Mouse (Mus musculus): ENCODE measurements around the gene Cenpt.

Gene Cenpt

DNA sequence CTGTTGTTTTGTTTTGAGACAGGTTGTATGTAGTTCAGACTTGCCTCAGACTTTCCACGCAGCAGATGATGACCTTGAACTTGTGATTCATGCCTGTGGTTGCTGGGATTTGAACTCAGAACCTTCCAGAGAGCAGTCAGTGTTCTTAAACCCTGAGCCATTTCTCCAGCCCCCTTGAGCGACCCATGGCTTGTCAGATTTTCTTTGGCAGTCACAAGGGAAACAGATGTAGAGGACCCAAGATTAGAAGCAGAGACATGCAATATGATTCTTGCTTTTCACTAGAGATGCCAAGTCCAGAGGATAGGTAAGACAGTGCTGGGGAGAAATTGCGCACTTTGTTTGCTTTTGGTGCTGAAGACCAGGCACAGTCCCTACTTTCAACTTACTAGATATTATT is at the start of gene Cenpt:
Gene Cenpt, minus strand, starts transcription at position 101 of the 400 bp plus-strand sequence.
- in situ Hi-C loops (cut with MboI, MseI), result no loop called here

GRCm38 (mm10) chr8:105900941-105901616 is 48.0 kb upstream of the Cenpt start:
- in situ Hi-C loops (cut with MboI, MseI), result no loop called here

DNA sequence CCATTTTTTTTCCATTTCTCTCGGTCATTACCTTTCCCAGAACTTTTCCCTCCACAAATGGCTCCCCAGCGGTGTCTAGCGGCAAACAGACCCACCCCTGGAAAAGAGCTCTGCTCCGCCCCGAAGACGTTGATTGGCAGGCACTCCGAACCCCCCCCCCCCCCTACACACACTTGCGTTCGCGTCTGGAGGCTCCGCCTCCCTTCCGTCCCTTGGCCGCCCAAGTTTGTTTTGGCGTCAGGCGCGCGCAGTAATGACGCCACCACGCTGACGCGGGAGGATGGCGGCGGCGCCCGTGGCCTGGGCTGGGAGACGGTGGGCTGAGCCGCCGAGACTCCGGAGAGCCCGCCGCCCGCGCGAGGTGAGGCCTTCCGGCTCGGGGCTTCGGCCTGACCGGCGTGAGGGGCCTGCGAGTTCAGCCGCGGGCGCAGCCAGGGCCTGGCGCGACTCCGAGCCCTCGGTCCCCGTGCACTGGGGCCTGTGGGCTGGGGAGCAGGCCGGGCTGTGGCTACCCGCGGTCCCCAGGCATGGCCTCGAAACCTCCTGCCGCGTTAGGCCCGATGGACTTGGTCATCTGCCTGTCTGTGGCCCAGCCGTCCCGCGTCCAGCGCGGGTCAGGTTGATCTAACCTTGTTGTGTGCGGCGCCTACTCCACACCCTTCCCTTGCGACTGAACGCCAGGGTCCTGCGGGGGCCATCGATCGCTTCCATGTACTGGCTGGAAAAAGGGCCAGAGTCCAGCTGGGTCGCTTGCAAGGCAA is 47.3 kb upstream of the Cenpt start, which contains the start of gene Pskh1:
Gene Pskh1, plus strand, starts transcription at position 262 of the 761 bp plus-strand sequence.
- in situ Hi-C loops (cut with MboI, MseI), result no loop called here

DNA sequence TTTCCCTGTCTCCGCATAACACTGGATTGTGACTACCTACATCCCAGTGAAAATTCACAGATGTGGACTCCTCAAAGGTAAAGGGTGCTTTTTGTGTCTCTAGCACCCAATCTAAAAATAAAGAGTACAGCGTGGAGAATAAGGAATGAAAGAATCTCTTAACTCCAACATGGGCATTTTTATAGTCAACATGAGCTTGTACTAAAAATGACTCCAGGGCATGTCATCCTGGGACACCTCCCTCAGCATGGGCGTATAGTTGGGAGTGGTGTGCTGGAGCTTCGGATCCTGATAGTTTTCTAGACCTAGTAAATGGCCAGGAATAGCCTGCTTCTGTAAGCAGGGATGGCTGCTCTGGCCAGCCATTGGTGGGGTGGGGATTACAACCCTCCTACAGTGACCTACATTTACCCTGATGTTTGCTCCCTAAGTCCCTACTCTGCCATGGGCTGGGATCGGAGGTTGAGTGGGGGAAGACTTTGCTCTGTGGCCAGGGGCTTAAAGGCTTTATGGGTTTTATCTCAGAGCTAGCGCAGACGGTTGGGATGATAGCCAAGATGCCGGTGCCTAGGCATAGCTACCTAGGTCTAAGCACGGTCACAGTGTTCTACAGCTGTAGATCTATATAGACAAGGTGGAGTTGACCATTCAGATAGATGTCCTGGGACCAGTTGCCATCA is 44.9 kb upstream of the Cenpt start:
- in situ Hi-C loops (cut with MboI, MseI), result no loop called here

- in situ Hi-C loops (cut with MboI, MseI), result no loop called here
These were observed 40.3 kb upstream of the Cenpt start, which contains the start of gene Nrn1l for GRCm38 (mm10) chr8:105893339-105893738. Nrn1l (plus strand) TSS chr8:105893567.

GRCm38 (mm10) chr8:105892432-105892831 is 39.4 kb upstream of the Cenpt start:
- in situ Hi-C loops (cut with MboI, MseI), result no loop called here

DNA sequence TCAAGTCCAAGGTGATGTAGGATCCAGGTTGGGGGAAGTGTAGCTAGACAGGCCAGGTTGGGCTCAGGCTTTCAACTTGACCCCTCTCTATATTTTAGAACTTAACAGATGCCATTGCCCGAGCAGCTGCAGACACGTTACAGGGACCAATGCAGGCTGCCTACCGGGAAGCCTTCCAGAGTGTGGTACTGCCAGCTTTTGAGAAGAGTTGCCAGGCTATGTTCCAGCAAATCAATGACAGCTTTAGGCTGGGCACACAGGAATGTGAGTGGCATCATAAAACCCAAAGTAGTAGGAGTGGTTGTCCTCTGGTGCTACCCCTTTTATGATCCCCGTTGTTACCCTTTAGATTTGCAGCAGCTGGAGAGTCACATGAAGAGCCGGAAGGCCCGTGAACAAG is 37.8 kb upstream of the Cenpt start:
- in situ Hi-C loops (cut with MboI, MseI), result no loop called here

DNA sequence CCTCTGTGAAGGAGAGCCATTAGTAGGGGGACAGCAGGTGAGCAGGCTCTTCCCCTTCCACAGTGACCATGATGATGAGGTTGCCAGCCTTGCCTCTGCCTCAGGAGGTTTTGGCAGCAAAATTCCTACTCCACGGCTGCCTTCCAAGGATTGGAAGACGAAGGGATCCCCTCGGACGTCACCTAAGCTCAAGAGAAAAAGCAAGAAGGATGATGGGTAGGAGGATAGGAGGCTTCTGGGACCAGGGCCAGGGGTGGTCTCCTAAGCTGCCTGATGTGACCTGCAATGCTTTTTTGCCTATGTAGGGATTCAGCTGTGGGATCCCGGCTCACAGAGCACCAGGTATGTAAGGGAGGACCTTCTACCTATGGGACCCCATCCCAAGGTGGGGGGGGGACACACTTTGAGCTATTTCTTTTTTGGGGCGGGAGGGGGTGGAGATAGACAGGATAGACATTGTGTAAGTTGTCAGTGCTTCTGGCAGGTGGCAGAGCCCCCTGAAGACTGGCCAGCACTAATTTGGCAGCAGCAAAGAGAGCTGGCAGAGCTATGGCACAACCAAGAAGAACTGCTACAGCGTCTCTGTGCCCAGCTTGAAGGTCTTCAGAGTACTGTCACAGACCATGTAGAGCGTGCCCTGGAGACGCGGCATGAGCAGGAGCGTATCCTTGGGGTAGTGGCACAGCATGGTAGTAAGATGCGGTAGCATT is 36.8 kb upstream of the Cenpt start:
- in situ Hi-C loops (cut with MboI, MseI), result loop anchor here (10.0 kb wide), 1 partner anchor 45 kb away; the partner anchor contains the start of genes Ctrl and Psmb10

DNA sequence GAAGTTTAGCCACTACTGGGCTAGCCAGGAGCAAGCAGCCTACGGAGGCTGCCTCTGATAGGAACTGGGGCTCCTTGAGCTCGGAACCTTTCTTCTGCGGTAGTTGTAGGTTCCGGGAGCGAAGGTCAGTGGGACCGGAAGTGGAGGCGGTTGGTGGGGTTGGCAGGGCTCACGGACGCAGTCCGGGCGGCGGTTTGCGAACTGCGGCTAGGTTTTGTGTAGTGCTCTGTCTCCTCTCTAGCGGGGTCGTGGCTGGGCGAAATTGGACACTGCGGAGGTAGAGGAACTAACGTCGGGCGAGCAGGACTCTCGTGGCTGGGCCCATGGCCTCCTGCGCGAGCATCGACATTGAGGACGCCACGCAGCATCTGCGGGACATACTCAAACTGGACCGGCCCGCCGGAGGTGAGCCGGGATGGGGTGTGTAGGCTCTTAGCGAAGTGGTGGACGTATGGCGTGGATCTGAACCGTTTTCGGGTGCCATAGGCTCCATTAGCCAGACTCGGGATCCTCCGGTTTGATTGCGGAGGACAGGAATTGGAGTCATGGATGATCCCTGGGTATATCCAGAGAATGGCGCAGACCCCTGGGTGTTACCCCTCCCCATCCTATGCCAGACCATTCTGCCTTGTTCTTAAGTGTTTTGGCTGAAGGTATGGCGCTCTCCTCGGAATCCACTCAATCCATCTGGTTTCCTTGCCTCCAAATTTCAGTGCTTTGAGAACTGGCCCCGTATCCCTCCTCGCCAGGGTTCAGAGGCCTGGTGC is 27.9 kb upstream of the Cenpt start, which contains the start of gene Edc4:
Gene Edc4, plus strand, starts transcription at position 128 of the 767 bp plus-strand sequence.
- in situ Hi-C loops (cut with MboI, MseI), result loop anchor here (10.0 kb wide), 1 partner anchor 54 kb away; the partner anchor contains the start of genes Ctrl and Psmb10

DNA sequence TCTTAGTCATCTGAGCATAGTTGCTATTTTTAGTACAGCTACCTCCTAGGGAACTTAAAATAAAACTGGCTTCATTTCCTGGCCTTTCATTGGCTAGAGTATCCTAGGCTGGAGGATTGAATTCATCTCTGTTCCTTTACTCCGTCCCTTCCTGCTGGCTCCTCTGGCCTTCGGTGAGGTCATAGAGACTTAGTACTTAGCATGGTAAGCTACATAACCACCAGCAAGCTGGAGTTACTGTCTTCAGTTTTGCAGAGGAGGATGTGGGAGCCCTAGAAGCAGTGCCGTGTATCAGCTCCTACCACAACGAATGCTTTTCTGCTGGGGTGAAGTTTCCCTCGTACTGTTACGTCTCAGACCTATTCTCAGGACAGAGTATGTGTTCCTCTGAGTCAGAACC is 21.2 kb upstream of the Cenpt start:
- in situ Hi-C loops (cut with MboI, MseI), result no loop called here

DNA sequence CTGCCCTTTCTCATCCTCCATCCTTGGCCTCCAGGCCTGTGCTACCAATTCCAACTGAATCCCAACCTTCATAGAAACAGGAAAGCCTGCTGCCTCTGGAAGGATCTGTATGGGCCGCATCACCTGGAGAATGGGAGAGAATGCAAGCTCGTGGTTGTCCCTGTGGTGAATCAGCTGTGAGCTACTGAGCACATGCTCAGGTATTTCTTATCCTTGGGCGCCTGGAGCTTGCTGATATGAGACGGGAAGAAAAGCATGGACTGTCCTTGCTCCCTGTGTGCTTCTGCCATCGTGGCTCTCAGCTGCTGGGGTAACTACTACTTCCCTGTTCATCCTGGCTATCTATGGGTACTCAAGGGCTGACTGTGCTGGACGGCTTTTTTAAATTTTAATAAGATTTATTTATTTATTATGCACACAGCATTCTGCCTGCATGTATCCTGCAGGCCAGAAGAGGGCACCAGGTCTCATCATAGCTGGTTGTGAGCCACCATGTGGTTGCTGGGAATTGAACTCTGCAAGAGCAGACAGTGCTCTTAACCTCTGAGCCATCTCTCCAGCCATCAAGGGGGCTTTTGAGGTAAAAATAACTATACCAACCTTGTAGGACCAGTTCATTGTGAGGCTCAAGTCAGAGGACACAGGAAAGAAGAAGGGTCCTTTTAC is 13.4 kb upstream of the Cenpt start:
- in situ Hi-C loops (cut with MboI, MseI), result no loop called here

DNA sequence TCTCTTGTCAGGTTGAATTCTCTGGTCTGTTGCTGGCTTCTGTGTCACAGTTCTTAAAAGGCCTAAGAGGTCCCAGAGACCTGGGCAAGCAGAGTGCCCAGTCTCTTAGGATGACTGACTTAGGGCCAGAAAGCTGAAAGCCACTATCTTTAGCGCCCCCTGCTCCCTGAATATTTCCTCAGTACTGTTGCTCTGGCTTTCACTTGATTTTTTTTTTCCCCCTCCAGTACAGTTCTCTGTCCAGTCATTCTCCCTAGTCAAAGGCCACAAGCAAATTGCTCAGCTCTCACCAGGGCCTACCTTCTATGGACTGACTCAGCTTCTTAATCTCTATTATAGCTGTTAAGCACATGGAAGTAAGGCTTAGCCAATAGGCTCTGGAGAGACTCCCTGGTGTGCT is 8.9 kb upstream of the Cenpt start:
- in situ Hi-C loops (cut with MboI, MseI), result loop anchor here (5.0 kb wide), 1 partner anchor 35 kb away; the partner anchor contains the start of genes Ranbp10 and Tsnaxip1

DNA sequence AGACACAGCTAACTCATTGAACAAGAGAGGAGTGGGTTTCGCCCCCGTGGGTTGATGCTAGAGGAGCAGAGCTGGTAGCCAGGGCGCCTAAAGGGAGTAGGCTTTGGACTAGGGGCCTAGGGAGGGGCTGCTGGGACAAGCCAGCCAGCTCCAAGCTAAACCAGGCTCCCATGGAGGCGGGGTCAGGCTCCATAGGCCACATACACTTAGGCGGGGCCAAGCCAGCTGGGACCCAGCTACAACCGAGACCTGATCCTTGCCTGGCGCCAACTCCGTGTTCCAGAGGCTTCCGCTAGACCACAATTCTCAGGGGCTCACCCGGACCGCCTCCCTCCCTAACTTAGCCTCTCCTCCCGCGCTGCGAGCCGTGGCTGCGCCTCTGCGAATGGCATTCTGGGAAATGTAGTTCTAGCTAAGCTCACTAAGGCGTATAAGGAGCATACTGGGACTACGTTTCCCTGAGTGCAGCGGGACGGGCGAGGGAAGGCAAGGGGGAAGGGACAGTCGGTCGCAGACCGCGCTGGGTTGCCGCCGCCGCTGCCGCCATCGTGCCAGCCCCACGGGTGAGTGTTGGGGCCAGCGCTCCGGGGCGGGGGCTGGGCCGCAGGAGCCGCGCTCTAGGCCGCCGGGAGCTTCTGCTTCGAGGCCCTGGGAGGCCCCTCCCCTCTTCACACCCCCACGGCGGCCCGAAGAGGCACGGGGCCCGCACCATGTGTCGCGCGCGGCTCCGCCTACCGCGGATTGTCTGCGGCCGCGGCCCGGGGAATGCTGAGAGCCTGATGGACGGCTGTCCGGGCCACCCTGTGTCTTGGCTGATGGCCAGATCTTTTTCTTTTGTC is 7.3 kb upstream of the Cenpt start, which contains the start of gene Nutf2:
Gene Nutf2, plus strand, starts transcription at position 438 of the 839 bp plus-strand sequence.
- in situ Hi-C loops (cut with MboI, MseI), result loop anchor here (5.0 kb wide), 1 partner anchor 33 kb away; the partner anchor contains the start of genes Ranbp10 and Tsnaxip1

- in situ Hi-C loops (cut with MboI, MseI), result no loop called here
These were observed 6.2 kb upstream of the Cenpt start for GRCm38 (mm10) chr8:105859314-105859713.

GRCm38 (mm10) chr8:105858495-105858894 is 5.4 kb upstream of the Cenpt start:
- in situ Hi-C loops (cut with MboI, MseI), result no loop called here

DNA sequence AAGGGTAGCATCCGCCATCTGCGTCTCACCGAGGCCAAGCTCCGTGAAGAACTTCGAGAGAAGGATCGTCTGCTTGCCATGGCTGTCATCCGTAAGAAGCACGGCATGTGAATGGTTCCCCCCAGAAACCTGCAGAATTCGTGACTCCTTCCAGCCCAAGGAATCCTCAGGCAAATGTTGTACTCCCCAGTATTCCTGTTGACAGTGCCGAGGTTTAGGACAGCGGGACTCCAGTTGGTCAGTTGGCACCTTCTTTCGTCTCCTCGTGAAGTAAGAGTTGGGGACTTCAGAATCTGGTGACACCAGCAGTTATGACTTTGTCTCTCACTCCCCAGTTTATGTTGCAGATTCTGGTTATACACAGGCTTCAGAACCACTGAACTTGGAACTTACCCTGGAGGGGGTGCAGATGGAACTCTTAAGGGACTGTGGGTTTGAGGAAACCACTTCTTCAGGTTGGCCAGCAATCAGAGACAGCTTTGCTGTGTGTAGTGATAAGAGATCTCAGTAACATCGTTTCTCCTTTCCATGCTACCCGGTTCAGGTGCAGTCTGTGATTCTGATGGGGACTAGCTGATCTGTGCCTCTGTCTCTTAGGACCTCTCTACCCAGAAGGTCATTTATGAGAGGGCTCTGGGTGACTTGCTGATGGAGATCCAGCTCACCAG is 3.2 kb upstream of the Cenpt start:
- in situ Hi-C loops (cut with MboI, MseI), result no loop called here

GRCm38 (mm10) chr8:105855248-105856167 is 2.4 kb upstream of the Cenpt start:
- in situ Hi-C loops (cut with MboI, MseI), result no loop called here

All from regulatory T cell (primary cell).